Mouse (Mus musculus) ZHBTc4 (cell line): ENCODE measurements around the gene Mmp11.
A peak's percentile ranks its signal among the peaks of the same experiment; 100 is the strongest.
"Not testable (repeated sequence)": the region's sequence is repeated elsewhere in the genome, so short reads cannot be mapped to it uniquely, and the experiment has no call there.

Experiments used
- DNase-seq: peaks from one replicate; pipeline ENCODE4 v3.0.0-alpha.2; 2011; ENCODE audit warnings: low read depth, low spot score

The Mmp11 gene

DNA sequence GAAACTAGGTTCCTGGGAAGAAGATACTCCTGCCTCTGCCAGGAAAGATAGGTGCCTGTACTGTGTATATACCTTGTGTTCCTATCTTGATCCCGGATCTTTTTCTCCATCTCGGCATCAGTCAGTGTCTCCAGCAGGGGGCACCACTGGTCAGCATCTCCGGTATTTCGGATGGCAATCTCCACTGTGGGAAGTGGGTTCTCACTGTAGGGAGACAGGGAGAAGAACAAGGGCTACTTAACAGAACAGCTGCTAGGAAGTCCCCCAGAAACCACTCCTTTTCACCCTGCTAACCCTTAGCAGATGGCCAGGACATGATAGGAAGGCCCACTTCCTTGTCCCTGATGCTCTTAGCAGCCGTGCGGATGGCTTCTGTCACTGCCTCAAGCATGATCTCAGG lies 38.9 kb downstream of the Mmp11 start:
- DNase-seq = peak; percentile 84

DNA sequence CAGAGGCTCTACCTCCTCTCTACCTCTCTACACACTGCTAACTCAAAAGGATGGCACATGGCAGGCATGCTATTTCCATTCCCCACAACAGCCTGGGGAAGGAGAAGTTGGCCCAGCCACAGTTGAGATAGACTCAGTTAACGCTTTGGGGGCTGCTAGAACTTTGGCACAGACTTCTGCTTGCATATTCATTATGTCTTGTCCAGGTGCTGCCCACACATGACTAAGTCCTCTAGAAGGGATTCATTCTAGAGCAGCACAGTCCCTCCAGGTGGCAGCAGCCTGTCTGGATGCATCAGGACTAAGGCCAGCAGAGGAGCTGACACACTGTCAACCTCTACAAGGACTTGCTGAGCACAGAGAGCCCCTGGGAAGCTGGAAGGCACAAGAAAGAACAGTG lies 40.1 kb downstream of the Mmp11 start:
- no peak for DNase-seq

DNA sequence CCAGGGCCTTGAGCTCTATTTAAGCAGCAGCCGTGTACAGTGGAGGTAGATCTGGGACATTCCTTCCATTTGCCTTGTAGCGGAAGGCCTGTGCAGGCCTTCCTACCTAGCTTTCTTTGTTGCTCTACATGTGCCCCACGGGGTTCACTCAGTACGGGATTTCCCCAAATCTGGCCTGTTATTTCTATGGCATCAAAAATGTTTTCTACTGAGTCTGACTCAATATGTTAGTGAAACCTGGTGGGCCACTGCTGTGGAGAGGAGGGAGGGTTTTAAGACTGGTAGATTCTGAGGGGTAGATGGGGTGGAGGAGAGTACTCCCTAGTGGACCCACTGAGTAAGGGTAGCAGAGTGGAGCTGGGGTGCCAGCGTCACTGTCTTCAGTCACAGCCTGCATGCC lies 40.6 kb downstream of the Mmp11 start:
- DNase-seq = no peak

DNA sequence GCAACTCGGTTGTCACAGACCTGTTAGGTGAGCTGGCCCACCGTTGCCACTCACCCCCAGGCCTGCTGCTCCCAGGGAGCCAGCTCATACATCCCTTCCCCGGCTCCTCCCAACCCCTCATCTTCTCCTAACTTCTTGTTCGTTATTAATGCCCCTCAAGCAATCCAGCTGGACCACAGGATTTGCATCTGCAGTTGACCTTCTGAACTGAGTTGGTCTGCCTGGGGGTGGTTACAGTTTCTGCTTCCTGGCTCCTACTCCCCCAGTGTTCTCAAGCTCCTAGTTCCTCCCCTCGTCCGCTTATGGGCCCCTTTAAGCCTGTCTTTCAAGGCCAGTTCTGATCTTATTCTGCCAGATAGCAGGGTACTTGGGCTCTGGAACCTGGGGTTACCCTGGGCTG lies 41.7 kb downstream of the Mmp11 start:
- DNase-seq = no peak

DNA sequence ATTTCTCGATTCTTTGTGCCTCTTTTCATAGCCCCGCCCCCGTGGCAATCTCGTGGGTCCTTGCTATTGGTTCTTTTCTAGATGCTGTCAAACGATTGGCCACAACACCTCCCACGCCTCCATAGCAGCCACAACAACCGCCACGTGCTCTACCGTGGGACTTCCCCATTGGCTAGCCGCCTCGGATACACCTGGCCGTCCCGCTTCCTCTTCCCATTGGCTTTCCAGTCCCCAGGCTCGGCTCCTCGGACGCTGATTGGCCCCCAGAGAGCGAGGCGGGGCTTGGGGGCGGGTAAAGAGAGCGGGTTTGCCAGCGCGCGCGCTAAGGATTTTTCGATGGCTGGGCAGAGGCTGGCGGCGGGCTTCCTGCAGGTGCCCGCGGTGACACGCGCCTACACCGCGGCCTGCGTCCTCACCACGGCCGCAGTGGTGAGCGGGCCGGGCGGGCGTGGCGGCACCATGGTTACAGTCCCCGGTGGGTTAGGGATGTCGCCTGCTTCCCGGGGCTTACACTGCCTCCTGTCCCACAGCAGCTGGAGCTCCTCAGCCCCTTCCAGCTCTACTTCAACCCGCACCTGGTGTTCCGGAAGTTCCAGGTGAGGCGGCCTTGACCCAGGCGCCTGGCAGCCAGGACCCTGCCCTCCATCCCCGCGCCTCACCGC lies 43.1 kb downstream of the Mmp11 start, which contains the start of gene Derl3:
Gene Derl3, plus strand, starts transcription at position 325 of the 662 bp plus-strand sequence.
- peak; percentile 100 for DNase-seq

DNA sequence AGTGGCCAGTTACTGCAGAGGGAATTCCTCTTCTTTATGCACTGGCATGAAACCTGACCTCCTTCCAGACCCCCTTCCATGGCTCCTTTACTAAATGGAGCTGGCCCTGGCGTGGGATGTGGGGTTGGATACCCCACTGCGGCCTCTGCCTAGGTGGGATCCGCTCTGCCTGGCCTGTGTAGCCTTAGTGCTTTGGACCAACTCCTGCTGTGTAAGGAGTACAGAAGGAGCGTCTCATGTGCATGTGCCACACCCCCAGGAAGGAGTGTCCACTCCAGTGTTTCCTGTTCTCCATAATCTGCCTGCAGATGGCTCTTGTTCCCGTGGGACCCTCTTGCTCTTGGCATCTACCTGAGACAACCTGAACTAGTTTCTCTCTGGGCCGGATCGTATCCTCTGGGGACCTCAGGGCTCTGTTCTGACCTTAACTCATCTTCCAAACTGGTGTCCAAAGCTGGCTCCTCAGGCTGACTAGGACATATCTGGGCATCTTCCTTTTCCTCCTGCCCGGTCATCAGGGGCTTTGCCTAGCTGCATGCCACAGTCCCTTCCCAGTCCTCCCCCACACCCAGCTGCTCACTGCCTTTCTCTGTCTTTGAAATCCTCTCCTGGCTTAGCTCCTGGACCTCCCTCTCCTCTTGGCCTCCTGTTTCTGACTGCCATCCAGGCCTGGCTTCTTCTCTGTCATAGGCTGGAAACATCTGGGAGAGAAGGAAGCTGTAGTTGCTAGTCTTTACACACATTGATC lies 46.7 kb downstream of the Mmp11 start:
- no peak for DNase-seq

DNA sequence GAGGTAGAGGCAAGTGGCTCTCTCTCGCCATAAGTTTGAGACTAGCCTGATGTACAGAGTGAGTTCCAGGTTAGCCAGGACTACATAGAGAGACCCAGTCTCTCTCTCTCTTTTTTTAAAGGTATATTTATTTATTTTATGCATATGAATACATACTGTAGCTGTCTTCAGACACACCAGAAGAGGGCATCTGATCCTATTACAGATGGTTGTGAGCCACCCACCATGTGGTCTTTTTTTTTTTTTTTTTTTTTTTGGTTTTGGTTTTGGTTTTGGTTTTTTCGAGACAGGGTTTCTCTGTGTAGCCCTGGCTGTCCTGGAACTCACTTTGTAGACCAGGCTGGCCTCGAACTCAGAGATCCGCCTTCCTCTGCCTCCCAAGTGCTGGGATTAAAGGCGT lies 48.8 kb downstream of the Mmp11 start:
- not testable (repeated sequence) for DNase-seq

DNA sequence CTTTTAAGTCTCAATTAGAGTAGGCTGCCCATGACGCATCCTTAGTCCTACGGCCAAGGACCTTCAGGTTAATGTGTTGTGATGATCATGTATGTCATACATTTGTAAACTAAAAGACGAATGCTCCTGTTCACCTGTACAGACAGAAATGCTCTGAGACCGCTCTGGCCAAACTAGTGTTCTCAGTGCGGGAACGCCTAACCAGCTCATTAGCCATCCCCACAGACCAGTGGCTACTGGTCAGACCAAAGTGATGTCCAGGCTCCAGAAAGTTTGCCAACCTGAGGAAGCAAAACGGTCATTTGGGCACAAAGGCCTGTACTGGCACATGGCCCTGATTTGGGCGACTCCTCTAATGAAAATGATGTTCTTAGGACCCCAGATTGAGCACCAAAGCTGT lies 51.6 kb downstream of the Mmp11 start:
- DNase-seq = no peak

DNA sequence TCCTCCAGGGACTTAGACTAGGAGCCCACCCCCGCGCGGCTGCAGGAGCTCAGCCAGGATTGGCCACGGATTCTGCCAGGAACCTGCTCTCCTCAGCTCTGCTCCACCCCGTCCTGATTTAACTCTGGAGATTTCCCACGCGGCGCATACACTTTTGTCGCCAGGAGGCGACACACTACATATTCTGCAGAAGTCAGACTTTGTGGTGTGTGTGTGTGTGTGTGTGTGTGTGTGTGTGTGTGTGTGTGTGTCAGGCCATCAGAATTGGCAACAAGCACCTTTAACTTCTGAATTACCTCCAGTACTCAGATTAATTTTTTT lies 53.1 kb downstream of the Mmp11 start:
- peak; percentile 95 for DNase-seq

DNA sequence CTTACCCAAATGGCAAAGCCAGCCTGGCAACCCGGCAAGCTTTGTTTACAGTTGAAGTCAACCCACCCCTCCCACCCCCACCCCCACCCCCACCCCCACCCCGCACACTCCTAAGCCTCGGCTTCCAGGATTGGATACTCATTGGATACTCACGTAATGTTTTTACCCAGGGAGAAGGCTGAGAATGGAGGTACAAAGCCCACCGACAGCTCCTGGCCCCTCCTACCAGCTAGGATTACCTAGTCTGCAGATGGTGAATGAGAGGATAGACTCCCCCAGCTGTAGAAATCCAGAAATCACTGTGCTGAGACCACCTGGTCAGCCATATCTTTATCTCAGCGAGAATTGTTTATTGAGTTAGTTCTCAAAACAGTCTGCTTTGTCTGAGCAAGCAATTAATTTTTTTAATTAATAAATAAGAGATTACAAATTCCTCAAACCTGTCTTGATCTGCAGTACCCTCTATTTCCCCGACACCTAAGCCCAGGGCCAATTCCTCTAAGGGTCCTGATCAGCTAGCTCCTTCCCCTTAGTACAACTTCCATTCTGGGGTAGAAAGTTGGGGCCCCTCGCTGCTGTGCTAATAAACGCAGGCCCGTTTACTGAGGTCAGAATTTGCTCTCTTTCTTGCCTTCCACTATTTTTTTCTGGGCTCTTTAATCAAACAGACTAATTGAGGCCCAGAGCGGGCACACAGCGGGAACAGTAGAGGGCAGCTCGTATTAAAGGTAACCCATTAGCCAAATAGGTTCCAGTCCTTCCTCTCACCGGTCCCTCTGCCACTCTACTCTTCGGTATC lies 53.7 kb downstream of the Mmp11 start:
- DNase-seq = peak; percentile 84

DNA sequence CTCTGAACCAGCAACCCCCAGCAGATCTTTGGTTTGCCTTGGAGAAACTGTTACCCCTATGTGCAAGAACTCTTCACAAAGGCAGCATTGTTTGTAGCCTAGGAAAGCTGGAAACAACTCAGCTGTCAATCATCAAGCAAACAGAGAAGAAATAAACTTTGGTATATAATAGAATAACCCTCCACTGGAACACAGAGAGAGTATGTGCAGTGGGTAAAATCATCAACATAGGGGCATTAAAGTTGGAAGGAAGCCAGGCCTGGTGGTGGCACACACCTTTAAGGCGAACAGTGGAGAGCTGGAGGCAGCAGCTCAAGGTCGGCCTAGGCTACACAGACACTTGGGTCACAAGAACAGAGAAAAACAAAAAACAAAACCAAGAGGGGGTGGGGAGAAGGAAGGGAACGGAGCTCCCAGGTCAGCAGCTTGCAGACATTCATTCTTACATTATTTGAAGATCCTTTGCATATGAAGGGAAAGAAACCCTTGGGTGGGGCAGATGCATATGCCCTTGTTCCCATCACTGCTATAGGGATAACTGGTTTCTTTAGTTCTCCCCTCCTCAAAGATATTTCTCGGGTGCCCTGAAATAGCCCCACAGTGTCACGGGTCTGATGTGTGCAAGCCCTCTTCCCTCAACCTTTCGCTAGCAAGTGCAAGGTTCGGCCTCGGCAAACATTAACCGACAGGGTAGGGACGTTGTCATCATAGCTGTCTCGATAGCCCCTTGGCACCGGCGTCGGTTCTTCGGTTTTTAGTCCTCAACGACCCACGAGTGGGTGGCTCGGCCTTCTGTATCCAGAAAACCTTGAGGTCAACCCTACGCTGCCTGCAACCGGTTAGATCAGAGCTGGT lies 54.5 kb downstream of the Mmp11 start:
- DNase-seq = peak; percentile 85

DNA sequence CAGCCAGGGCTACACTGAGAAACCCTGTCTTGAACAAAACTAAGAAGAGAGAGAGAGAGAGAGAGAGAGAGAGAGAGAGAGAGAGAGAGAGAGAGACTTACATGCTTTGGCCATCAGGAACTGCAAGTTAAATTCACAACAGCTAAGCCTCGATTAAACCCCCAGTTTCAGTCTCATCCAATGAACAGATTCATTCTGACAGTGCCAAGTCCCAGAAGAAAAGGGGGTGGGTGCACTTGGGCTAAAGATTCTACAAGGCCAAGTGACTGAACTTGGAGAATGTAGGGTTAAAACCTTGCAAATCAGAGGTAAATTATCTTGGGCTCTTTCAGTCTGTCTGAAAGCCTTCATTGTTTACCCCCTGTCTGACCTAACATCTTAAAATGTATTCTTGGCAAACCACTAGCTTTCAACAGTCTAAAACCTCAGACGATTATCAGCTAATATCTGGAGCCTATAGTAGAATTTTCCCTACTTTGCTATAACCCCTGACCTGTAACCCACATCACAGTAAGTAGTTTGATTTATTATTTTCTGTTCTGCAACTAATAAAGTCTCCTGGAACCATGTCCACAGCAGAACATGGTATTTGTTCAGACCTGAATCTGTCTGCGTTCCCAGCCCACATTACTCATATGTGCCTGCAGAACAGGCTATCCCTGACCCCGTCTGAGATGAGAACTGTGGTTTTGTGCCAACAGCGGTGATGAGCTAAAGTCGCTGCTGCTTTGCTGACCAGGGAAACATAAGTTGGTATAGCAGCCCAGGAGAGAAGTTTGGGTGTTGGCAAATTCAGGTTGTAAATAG lies 55.3 kb downstream of the Mmp11 start:
- DNase-seq = no peak

DNA sequence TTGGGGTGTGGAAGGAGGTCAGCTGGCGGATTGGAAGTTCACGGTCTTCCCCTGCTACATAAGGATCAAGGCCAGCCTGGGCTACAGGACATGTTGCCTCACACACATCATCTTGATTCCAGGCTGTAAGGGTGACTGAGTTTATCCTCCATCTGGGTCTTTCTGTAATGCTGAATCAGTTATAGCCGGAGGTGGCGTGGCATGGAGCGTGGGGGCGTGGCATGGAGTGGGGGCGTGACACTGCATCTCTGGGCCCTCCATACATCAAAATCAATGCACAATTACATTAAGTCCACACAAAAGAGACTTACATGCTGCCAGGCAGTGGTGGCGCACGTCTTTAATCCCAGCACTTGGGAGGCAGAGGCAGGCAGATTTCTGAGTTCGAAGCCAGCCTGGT lies 55.9 kb downstream of the Mmp11 start:
- DNase-seq = peak; percentile 54

DNA sequence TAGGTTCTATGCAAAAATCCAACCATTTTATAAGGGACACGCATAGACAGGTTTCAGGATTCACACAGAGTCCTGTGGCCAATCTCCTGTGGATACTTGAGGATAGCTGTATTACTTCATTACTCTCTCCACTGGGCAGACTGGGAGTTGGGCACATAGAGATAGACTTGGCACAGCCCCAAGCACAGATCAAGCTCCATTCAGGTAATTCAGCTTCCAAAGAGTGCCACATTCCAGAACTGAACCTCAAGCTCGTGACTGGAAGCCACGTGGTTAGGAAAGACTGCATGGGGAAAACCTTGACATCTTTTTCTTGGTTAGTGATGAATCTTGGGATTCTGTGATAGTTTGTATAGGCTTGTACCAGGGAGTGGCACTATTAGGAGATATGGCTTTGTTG lies 57.5 kb downstream of the Mmp11 start:
- DNase-seq = peak; percentile 47

DNA sequence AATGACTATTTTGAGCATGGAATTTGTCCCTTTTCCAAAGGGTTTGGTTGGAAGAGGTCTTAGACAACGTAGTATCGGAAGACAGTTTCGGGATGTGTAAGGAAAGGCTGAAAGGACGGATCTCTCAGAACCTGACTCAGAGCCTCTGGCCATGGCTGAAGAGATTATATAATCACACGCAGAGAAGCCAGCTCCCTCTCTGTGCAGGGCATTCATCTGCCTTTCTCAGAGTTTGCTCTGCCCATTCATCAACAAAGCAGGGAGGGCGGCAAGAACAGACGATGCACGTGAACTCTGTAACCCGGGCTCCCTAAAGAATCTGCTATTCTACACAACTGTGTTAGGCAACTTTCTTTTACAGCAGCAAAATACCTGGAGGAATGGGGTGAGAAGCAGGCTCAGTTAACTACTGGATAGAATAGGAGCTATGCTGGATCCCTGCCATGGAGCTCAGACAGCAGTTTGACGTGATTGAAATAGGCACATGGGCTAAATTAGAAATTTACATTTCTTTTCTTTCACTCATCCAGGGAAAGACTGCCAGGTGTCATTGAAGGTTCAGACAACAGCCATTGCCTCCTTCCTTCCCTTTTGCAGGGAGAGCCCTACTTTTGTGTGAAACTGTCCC lies 62.6 kb downstream of the Mmp11 start:
- no peak for DNase-seq
